Mouse (Mus musculus) forebrain, embryonic 10.5 days (tissue): ENCODE measurements at regions not wholly inside any gene's neighbourhood (a gene's known extent, or its start where the extent isn't known, plus 50 kb on each side); places are given as distances from the start of the nearest gene placed in this dataset.
A peak's percentile ranks its signal among the peaks of the same experiment; 100 is the strongest.
"Not testable (repeated sequence)": the region's sequence is repeated elsewhere in the genome, so short reads cannot be mapped to it uniquely, and the experiment has no call there.

Source experiments
- DNase-seq: peaks from one replicate; pipeline ENCODE4 v3.0.0-alpha.2; 2017; ENCODE audit warnings: low spot score; ENCODE audit errors: extremely low spot score
- H3K27ac ChIP-seq: fragments of 300-500 bp; sonication (generic); 2 replicates; pipeline ENCODE4 v1.5.1; 2016; ENCODE audit warnings: mild to moderate bottlenecking
- H3K27me3 ChIP-seq: fragments of 300-500 bp; sonication (generic); 2 replicates; pipeline ENCODE4 v1.6.1; 2016; ENCODE audit warnings: mild to moderate bottlenecking; ENCODE audit not compliant: poor library complexity, severe bottlenecking
- H3K36me3 ChIP-seq: fragments of 300-500 bp; sonication (generic); replicated peaks from 2 replicates; pipeline ENCODE4 v1.6.1; 2016; ENCODE audit warnings: mild to moderate bottlenecking, moderate library complexity
- H3K4me1 ChIP-seq: fragments of 300-500 bp; sonication (generic); 2 replicates; pipeline ENCODE4 v1.6.1; 2016
- H3K4me3 ChIP-seq: fragments of 300-500 bp; sonication (generic); 2 replicates; pipeline ENCODE4 v1.5.1; 2016; ENCODE audit warnings: mild to moderate bottlenecking, moderate library complexity
- H3K9me3 ChIP-seq: fragments of 300-500 bp; sonication (generic); 2 replicates; pipeline ENCODE4 v1.6.1; 2016; ENCODE audit warnings: mild to moderate bottlenecking, moderate library complexity
- WGBS: fragments of 180-500 bp; shearing (Covaris S2); methylation state at CpG from one replicate; pipeline ENCODE4 v1.1.7; 2016; 5-methylcytosine and 5-hydroxymethylcytosine counted together

DNA sequence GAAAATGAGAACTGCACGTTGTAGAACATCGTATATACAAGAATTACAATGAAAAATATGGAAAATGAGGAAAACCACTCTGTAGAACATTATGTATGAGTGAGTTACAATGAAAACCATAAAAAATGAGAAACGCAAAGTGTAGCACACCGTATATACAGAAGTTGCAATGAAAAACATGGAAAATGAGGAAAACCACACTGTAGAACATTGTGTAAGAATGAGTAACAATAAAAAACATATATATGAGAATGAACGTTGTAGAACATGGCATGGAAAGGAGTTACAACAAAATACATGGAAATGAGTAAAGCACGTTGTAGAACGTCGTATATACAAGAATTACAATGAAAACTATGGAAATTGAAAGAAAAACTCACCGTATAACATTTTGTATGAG is 378.6 kb downstream of the Gm3376 start:
- H3K27me3 ChIP-seq, H3K27ac ChIP-seq, H3K4me3 ChIP-seq, H3K9me3 ChIP-seq, H3K36me3 ChIP-seq, H3K4me1 ChIP-seq: not testable (repeated sequence)
- WGBS = 90% methylated on average over 7 of the region's 9 CpGs
- peak; percentile 12 for DNase-seq

DNA sequence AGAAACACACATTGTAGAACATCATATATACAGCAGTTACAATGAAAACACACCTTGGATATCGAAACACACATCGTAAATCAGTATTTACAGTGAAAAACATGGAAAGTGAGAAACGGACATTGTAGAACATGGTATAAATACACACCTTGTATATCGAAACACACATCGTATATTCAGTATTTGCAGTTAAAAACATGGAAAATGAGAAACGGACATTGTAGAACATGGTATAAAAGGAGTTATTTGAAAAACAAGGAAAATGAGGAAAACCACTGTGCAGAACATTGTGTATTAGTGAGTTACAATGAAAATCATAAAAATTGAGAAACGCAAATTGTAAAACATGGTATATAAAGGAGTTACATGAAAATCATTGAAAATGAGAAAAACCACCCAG is 379.2 kb downstream of the Gm3376 start:
- not testable (repeated sequence) for H3K4me3 ChIP-seq, DNase-seq, H3K4me1 ChIP-seq, H3K9me3 ChIP-seq, H3K36me3 ChIP-seq, H3K27ac ChIP-seq, H3K27me3 ChIP-seq
- 93% methylated on average over 7 of the region's 7 CpGs for WGBS

DNA sequence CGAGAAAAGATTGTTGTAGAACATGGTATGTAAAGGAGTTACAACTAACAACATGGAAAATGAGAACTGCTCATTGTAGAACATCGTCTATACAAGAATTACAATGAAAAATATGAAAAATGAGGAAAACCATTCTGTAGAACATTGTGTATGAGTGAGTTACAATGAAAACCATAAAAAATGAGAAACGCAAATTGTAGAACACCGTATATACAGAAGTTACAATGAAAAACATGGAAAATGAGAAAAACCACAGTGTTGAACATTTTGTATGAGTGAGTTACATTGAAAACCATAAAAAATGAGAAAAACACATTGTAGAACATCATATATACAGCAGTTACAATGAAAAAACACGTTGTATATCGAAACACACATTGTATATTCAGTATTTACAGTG is 381.5 kb downstream of the Gm3376 start:
- H3K9me3 ChIP-seq, H3K36me3 ChIP-seq, H3K27me3 ChIP-seq, DNase-seq, H3K4me3 ChIP-seq, H3K27ac ChIP-seq, H3K4me1 ChIP-seq: not testable (repeated sequence)
- 80% methylated on average over 6 of the region's 6 CpGs for WGBS

DNA sequence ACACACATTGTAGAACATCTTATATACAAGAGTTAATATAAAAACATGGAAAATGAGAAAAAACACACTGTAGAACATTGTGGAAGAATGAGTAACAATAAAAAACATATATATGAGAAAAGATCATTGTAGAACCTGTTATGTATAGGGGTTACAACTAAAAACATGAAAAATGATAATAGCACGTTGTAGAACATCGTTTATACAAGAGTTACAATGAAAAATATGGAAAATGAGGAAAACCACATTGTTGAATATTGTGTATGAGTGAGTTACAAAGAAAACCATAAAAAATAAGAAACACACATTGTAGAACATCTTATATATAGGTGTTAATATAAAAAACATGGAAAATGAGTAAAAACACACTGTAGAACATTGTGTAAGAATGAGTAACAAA is 388.9 kb downstream of the Gm3376 start:
- Histone ChIP-seq H3K4me3 (no peak overlapping the region), H3K4me1 (no peaks in the 10 kb centered on the region), H3K27me3 (no peaks in the 10 kb centered on the region), H3K36me3 (no peaks in the 10 kb centered on the region), H3K9me3 (no peaks in the 10 kb centered on the region), H3K27ac (no peak overlapping the region)
- no peak for DNase-seq
- 84% methylated on average over 2 of the region's 2 CpGs for WGBS
